Mouse (Mus musculus) brown adipose tissue, adult 24 weeks (tissue): Measurements from ENCODE around the gene Mapk1. TPM values are rescaled to one million over a fixed set of nuclear protein-coding genes. Genes with fewer than 3 reads are reported as not detected.
A peak's percentile ranks its signal among the peaks of the same experiment; 100 is the strongest.

Source experiments
- H3K27ac ChIP-seq: fragments of 200-500 bp; replicated peaks from 2 replicates; pipeline ENCODE4 v1.5.1; 2012; ENCODE audit warnings: low read depth, mild to moderate bottlenecking, low read length
- H3K4me1 ChIP-seq: fragments of 200-500 bp; 2 replicates; pipeline ENCODE4 v1.6.1; 2012; ENCODE audit warnings: low read length, mixed read lengths; ENCODE audit not compliant: control insufficient read depth, insufficient read depth, insufficient read length
- H3K4me3 ChIP-seq: fragments of 200-500 bp; 2 replicates; pipeline ENCODE4 v1.5.1; 2012; ENCODE audit warnings: low read depth, mild to moderate bottlenecking, low read length, moderate library complexity; ENCODE audit not compliant: insufficient read depth
- polyA plus RNA-seq: library from polyadenylated mRNA; stranded (reverse); fragments of >200 nt; gene quantifications from 2 replicates; pipeline ENCODE4 v1.2.4, GENCODE M21; 2012; ENCODE audit not compliant: missing spikeins, insufficient read depth, insufficient read length

The Mapk1 gene
- polyA plus RNA-seq, 1 experiment = 81.1 TPM

DNA sequence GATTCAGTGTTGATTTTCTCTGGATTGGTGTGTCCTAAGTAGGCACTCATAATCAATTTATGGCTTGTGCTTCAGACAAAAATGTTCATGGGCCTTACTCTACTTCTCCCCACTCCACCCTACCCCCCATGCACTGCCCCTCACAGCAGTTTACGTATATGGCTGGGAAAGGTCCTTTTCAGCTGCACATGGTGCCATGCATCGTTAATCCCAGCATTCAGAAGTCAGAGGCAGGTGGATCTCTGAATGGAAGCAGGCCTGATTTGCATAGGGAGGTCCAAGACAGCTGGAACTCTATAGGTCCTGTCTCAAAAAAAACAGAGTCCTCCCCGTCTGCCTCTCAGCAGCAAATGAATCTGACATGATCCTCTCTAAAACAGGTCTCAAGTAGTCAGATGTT, 62.1 kb downstream of the Mapk1 start:
- Histone ChIP-seq H3K4me3 (no peak overlapping the region), H3K27ac (no peak overlapping the region), H3K4me1 (no peaks in the 10 kb centered on the region)

DNA sequence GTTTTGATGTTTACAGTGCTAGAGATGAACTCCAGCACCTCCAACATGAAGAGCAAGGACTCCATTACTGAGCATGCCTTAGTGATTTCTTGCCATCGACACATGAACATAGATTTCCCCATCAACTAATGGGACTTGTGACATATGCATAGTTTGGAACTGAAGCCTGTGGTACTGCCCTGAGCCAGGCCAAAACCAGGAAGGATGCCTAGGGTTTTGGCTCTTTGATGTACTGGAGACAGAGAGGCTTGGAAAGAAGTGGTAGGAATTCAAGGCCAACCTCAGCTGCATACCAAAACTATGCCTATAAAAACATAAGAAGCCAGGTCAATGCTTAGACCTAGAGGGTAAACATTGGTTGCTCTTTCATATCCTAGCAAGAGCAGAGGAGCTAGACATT, 66.7 kb downstream of the Mapk1 start:
- Histone ChIP-seq H3K27ac (no peak overlapping the region), H3K4me1 (no peaks in the 10 kb centered on the region; the same call in 1 of the 2 replicates), H3K4me3 (no peak overlapping the region)

DNA sequence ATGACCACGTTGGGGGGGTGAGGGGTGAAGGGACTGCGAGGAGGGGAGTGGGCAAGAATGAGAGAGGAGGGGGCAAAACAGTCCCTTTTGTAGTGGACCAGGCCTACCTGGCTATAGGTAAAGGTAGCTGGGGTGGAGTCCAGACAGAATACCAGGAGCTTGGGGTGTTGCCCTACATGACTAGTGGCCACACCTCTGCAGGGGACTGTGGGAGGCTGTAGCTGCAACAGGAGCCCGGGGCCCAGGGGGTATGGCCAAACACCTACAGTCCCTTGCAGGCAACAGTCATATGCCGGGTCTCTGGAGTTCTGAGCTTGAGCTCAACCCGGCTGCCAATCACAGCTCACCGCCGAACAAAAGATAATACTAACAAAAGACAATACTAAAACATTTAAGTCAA, 68.9 kb downstream of the Mapk1 start:
- Histone ChIP-seq H3K4me1 (no peaks in the 10 kb centered on the region; the same call in 1 of the 2 replicates), H3K27ac (no peak overlapping the region), H3K4me3 (no peak overlapping the region)

DNA sequence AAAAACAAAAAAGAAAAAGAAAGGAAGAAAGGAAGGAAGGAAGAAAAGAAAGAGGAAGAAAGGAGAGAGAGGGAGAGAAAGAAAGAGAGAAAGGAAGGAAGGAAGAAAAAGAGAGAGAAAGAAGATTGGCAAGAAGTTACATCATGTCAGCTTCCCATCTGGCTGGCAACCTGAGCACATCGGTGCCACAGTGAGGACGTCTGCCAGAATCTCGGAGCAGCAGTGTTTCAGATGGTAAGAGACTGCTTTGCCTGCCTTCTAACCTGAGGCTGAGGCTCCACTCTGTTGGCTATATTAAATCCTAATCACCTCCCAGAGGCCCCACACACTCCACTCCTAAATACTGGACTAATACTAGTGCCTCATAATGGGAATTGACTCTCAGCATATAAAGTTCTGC, 70.7 kb downstream of the Mapk1 start:
- H3K27ac ChIP-seq = no peak overlapping the region
- H3K4me3 ChIP-seq = no peak overlapping the region
- H3K4me1 ChIP-seq = no peaks in the 10 kb centered on the region; the same call in 1 of the 2 replicates

DNA sequence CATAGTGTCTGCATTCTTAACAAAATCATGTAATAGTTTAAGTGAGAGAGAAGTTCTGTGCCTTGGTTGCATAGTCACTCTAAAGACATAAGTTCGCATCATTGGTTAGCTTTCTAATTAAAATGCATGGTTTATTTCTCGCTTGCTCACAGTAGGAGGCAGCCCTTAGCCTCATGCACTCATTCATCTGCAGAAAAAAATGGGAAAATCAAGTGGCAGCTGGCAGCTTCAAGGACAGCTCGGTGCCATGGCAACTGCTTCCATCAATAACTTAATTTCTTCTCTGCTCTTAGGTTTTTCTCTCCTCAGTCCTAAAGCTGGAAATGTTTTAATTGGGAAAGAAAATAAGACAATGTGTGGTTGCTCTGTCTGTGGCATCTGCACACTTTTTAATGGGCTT, 72.4 kb downstream of the Mapk1 start:
- Histone ChIP-seq H3K4me1 (no peaks in the 10 kb centered on the region; the same call in 1 of the 2 replicates), H3K27ac (no peak overlapping the region), H3K4me3 (no peak overlapping the region)

DNA sequence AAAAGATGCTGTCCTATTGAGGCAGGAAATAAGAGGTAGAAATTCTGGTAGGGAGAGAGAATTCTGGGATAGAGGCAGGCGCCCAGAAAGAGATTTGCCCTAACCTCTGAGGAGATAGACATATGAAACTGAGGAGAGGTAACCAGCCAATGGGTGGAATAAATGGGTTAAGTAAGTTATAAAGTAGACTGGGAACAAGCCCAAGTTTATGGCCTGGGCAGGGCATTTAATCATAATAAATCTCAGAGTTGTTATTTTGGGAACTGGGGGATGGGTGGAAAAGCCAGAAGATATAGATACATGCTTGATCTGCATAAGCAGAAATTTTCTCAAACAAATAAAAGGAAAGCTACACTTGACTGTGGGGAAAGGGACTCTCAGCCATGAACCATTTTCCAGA, 79.2 kb downstream of the Mapk1 start:
- Histone ChIP-seq H3K4me3 (no peak overlapping the region), H3K27ac (no peak overlapping the region), H3K4me1 (no peaks in the 10 kb centered on the region)

DNA sequence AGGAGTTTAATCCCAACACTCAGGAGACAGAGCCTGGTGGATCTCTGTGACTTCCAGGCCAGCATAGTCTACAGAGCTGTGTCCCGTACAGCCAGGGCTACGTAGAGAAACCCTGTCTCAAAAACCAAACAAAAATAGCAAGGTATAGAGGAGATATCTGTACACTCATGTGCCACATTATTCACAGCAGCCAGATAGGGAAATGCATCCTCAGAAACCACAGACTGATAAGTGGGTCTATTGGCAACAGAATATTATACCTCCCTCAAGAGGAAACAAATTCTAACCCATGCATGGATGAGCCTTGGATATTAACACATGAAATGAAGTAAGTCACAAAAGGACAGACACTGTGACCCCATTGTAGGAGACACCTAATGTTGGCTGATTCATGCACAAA, 84.4 kb downstream of the Mapk1 start:
- Histone ChIP-seq H3K4me1 (no peaks in the 10 kb centered on the region), H3K4me3 (no peak overlapping the region), H3K27ac (no peak overlapping the region)

DNA sequence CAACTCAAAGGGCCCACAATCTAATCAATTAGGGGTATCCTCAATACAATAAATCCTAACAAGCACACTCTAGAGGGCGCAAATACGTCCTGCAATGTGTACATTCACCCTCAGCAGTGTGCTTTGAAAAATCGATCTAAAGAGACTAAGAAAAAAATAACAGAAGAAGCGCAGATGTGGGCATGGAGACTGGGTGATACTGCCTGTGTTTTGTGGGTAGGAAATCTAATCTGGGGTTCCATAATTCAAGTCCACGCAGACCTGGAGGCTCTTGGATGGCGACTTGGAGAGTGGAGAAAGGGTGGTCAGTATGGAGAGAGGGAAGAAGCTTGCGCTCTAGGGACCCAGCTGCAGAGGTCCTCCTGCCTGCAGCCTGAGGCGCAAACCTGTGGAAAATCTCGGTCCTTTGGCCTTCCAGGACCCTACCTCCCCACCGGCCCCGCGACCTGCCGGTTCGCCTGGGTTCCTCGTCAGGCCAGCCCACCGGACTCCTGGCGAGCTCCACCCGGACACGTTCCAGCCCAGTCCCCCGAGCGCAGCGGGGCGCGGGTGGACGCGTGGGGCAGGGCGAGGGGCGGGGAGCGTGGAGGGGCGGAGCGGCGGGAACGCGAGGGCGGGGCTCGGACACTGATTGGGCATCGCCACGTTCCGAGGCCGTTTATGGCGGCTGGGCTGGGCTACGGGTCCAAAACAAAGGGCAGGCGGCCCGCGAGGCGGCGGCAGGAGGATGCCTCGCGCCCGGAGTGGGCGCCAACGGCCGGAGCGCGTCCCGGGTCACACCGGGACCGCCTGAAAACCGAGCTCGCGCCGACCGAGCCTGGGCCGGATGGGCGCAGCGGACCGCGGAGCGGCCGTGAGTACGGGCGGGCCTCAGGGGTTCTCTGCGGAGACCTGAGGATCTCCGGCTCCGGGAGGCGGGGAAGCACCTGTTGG, 86.6 kb downstream of the Mapk1 start, which contains the start of gene Ypel1:
Gene Ypel1, plus strand, starts transcription at position 186 of the 933 bp plus-strand sequence.
- peak within 1 kb of the TSS; percentile 88 for H3K4me3 ChIP-seq
- no peaks in the 10 kb centered on the region for H3K4me1 ChIP-seq
- no peak within 1 kb of the TSS for H3K27ac ChIP-seq

DNA sequence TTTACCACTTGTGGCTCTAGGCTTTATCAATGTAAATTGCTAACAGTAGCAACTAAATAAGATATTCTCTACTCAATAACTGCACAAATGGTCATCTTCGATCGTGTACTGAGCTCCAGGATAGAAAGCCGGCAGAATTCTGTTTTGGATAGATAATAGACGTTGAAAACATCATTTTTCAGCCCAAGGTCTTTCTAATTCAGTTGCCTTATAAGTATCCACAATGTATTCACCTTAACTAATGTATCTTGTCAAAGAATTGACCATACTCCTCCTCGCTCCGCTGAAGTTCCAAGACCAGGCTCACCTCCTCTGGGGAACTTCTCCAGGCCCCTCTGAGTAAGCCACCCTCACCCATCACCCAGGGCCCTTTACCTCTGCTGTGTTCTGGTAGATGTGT, 87.5 kb downstream of the Mapk1 start:
- no peak overlapping the region for H3K27ac ChIP-seq
- no peaks in the 10 kb centered on the region for H3K4me1 ChIP-seq
- peak overlapping the region; percentile 17; the same call in 1 of the 2 replicates for H3K4me3 ChIP-seq

DNA sequence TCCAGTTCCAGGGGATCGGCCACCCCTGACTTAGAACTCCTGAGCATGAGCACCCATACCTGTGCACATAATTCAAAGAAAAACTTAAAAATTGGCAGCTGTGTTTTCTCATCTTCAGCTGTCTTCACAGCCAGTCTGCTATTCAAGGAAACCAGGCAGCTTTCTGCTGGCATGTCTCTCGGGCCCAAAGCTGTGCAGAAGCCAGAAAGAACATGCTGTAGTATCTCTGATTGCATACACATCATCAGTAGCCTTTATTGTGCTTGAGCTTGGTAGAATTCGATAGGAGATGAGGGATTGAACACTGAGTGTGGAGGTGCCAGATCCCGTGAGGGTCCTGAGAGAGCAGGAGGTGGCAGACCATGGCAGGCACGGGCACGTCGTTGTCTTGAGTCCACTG, 89.8 kb downstream of the Mapk1 start:
- H3K27ac ChIP-seq = no peak overlapping the region
- H3K4me3 ChIP-seq = no peak overlapping the region
- H3K4me1 ChIP-seq = no peaks in the 10 kb centered on the region

DNA sequence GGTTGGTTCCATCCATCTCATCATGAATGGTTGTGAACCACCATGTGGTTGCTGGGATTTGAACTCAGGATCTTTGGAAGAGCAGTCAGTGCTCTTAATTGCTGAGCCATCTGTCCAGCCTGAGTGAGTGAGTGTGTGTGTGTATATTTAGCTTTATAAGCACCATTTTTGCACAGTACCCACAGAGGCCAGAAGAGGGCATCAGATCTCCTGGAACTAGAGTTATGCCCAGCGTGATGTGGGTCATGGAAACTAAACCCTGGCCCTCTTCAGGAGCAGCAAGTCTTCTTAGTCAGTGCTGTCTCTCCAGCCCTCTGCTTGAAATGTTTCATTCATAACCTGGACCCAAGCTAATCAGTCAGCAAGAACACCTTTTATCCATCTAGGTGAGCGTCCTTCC, 93.1 kb downstream of the Mapk1 start:
- H3K27ac ChIP-seq = no peak overlapping the region
- no peak overlapping the region for H3K4me3 ChIP-seq
- H3K4me1 ChIP-seq = no peaks in the 10 kb centered on the region

DNA sequence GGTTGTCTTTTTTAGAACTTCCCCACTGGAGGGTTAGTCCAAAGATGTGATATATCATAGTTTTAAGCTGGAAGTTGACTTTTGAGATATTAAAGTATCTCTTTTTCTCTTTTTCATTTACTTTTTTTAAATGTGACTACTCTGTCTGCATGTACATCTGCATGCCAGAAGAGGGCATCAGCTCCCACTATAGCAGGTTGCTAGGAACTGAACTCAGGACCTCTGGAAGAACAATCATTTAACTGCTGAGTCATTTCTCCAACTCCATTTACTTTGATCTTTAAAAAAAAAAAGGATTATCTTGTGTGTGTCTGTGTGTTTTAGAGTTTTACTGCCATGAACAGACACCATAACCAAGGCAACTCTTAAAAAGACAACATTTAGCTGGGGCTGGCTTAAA, 93.7 kb downstream of the Mapk1 start:
- no peak overlapping the region for H3K27ac ChIP-seq
- no peak overlapping the region for H3K4me3 ChIP-seq
- no peaks in the 10 kb centered on the region for H3K4me1 ChIP-seq

DNA sequence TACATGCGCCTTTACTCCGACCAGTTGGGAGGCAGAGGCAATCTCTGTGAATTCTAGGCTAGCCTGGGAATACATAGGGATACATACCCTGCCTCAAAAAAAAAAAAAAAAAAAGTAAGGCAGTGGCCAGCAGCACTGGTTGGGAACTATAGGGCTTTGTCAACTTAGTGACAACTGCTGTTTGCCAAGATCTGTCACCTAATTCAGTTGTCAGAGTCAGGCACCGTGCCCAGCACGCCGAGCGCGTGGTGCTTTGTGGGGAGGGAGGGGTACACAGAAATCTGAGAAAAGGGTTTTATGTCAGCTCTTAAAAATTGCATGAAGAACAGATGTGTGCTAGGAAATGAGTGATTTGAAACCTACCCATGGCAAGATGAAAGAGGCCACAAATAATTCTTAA, 94.9 kb downstream of the Mapk1 start:
- no peak overlapping the region for H3K4me3 ChIP-seq
- no peaks in the 10 kb centered on the region for H3K4me1 ChIP-seq
- no peak overlapping the region for H3K27ac ChIP-seq

DNA sequence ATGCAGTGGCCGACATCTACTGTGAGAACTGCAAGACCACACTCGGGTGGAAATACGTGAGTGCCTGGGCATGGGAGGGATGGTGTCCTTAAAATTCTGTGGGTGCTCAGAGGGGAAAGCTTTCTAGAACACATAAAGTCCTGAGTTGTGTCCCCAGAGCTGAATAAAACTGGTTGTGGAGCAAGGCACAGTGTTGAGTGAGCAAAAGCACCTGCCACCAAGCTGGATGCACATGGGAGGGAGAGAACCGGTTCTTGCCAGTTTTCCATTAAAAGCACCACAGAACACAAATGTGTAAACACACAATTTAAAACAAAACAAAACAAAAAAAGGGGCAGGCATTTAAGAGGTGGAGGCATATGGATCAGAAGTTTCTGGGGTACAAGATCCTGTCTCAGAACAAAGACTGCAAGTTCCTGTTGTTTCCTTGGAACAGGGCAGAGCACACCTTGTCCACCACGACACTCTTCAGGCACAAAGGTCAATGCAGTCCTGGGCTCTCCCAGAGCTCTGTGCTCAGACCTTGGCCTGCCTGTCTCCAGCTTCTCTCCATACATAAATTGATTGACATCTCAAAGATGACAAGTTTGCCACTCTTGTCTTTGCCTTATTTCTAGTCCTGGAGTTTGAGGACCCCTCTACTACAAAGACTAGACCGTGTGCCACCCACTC, 99.1 kb downstream of the Mapk1 start:
- no peak overlapping the region for H3K27ac ChIP-seq
- no peaks in the 10 kb centered on the region for H3K4me1 ChIP-seq
- H3K4me3 ChIP-seq = no peak overlapping the region

DNA sequence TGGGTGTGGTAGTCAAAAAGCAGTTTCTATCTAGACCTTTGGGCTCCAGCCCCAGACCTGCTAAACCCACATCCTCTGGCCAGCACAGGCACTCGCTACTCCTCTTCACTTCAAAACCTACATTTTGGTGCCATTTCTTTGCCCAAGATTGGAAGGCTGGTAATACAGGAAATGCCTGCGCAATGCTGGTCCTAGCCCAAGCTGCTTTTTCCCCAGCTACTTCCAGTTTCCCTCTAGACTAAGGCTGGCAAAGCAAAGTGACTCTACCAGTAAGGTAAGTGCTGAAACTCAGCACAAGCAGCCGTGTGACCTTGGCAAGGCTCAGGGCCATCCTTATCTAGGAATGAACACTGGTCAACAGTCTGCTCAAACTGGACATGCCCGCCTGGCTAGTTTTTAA, 102.5 kb downstream of the Mapk1 start:
- H3K27ac ChIP-seq = no peak overlapping the region
- no peak overlapping the region for H3K4me3 ChIP-seq
- no peaks in the 10 kb centered on the region for H3K4me1 ChIP-seq

DNA sequence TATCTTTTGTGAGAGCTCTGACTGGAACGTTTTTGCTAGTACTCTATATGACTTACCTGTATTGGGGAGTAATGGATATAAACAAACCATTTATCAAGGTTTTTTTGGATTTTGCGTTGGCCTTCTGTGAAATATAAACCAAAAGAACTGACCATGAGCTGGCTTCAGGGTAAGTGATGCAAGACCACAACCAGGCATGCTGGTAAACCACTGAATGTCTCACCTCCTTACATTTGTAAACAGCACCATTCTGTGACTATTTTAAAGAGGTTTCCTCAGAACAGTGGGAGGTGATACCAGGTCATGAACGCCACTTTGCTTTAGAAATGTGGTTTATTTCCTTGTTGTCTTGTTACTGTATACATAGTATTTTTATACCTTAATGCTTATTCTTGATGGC, 103.1 kb downstream of the Mapk1 start:
- no peak overlapping the region for H3K27ac ChIP-seq
- no peaks in the 10 kb centered on the region for H3K4me1 ChIP-seq
- no peak overlapping the region for H3K4me3 ChIP-seq
